Mouse (Mus musculus) lung, postnatal 4 days (tissue): Measurements from ENCODE around the gene Dnajc11.

ENCODE experiments used
- DNase-seq, 2 experiments: peaks; one replicate each; pipeline ENCODE4 v3.0.0; 2021

Gene Dnajc11

DNA sequence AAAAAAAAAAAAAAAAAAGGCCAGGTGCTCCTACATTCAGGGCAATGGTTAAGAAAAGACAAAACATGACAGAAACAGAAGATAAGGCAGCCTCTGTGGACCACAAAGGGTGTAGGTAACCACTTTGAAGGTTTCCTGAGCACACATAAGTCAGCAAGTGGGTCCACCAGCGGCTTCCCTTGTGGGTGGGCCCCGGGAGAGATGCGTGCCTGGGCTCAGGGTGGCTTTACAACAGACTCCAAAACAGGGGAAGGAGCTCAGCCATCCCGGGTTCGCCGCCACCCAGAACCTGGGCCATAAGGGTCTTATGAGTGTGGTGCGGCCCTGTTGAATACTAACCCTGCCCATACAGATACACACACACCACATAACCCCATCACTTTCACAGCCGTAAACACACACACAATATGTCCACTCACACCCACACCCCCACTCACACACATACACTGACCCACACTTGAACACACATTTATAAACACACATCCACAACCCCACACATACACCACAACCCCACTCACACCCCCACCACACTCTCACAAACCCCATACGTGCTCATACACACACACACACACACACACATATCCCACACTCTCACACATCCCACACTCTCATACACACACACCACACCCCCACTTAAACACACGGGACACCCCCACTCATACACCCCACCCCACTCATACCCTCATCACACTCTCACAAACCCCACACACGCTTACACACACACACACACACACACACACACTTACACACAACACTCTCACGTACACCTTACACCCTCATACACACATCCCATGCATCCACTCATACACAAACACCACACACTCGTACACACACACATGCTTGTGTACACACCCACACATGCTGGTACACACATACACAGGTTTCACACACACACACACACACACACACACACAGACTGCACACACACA, 651 bp upstream of the Dnajc11 start:
- DNase-seq, result no peak

DNA sequence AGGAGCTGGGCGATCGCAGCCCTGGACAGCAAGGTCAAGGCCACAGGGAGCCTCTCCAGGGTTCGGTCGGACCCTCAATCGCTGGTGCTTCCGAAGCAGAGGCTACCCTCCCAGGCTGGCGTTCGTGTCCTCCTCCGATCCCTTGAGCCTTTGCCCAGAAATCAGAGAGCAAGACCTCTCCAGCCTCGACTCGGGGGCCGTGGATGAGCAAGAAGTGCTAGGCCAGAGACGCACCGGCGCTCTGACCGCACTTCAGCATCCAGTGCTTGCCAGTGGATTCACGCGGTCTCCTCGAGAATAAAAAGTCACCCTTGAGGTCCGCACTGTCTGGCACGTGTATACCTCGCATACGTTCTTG, 703 bp downstream of the Dnajc11 start:
- no peak for DNase-seq

DNA sequence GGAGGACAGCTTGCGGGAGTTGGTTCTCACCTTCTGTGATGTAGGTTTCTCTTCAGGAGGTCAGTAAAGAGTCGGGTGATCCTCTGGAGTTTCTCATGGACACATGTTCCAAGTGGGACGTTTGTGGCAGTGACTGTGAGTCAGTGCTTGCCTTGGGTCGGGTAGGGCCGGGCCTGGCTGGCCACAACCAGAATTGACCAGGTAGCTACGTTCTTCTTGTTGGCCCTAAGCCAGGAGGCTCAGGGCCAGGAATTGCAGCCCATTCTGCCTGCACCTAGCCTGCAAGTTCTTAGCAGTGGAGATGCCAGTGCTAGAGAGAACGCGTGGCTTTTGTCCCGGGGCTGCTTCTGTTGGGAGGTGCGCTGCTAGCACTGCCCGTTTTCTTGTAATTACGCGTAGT, 4.0 kb downstream of the Dnajc11 start:
- DNase-seq, result no peak

DNA sequence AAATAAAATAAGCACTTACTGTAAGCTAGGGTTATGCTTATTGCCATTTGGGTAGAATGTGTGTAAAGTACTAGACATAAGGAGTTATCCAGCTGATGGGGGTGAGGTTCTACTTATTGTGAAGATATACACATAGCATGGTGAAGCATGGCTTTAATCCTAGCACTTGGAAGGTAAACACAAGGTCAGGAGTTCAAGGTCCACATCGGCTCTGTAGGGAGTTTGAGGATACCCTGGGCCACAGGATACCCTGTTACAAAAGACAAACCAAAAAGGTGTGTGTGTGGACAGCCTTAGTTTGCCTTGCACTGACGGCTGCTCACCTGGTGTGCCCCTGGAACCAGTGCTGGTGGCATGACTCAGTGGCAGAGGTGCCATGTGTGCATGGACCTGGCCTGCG, 4.6 kb downstream of the Dnajc11 start:
- no peak for DNase-seq

DNA sequence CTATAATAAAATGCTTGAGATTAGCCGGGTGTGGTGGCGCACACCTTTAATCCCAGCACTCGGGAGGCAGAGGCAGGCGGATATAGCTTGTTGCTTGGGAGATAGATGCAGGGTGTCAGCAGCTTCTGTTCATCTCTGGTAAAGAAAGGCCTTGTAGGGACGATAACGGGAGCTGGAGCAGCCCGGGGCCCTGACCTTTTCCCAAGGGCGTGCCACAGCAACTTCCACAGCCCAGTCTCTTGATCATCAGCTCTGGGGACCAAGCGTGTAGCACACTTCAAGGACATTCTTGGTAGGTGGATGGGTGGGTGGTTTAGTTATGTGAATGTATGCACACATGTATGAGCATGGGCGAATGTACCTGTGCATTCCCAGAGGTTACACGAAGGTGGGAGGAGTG, 12.7 kb downstream of the Dnajc11 start:
- no peak for DNase-seq

DNA sequence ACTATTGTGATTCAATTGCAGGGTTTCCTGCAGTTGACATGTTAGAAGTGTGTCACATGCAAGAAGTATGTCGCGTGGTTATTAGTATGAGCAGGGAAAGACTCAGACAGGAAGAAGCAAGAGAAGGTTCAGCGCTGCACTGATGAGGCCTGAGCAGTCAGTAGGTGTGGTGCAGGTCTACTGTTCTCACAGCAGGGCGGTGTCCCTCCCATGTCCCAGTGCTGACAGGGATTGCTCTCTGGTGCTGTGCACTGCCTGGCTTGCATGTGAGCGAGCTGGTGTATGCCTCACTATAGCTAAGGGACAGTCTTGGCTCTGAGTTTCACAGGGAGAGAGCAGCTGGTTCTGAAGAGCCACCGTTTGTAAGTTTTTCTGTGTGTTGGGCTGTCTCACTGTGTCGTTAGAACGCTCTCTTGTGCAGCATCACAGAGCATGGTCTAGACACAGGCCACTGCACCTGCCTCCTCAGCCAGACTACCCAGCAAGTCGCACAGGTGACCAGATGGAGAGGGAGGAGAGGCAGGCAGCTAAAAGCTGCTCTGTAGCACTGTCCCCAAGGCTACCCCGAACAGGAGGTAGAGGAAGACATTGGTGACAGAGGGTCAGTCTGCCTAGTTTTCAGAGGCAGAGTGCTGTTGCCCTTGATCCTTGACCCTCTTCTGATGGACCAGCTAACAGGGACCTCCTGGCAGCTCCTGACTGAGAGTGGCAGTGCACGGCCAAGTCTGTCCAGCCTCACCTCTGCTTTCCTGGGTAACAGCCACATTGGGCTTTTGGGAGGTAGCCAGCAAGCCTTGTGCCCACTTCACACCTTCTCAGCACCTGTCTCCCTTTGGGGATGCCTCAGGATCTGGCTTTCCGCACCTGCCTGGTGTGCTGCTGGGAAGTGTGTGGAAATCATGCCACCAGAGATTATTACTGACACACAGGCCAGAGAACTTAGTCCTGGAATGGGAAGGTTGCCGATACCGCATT, 15.3 kb downstream of the Dnajc11 start:
- DNase-seq, result no peak

DNA sequence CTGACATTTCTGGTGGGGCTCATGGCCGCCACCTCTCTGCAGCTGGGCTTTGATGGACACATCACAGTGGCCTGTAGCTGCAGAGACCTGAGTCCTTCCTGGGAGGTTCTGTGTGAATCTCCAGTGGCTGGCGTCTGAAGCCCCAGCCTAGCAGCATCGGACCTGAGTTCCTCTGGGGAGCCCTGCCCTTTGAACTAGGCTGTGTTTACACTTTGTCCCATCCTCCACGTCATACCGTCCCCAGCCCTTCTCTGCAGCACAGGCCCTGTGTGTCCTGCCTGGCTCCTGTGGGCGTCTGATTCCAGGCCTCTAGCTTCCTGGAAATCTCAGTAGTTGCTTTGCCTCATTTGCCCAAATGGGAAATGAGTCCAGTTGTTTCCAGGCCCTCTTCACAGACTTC, 19.7 kb downstream of the Dnajc11 start:
- DNase-seq, result no peak

DNA sequence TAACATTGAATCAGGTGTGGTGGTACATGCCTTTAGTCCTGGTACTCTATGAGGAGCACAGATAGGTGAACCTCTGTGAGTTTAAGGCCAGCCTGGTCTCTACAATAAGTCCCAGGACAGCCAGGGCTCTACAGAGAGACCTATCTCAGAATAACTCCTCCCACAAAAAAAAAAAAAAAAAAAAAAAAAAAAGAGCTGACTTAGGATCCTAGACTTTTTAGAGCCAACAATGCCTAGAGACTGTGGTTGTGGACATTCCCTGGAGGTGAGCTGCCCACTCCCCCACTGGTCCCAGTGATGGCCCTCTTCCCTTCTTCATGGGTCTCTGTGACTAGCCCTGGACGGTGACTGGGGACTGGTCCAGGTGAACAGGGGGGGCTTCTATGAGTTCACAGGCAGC, 22.3 kb downstream of the Dnajc11 start:
- DNase-seq, result no peak

DNA sequence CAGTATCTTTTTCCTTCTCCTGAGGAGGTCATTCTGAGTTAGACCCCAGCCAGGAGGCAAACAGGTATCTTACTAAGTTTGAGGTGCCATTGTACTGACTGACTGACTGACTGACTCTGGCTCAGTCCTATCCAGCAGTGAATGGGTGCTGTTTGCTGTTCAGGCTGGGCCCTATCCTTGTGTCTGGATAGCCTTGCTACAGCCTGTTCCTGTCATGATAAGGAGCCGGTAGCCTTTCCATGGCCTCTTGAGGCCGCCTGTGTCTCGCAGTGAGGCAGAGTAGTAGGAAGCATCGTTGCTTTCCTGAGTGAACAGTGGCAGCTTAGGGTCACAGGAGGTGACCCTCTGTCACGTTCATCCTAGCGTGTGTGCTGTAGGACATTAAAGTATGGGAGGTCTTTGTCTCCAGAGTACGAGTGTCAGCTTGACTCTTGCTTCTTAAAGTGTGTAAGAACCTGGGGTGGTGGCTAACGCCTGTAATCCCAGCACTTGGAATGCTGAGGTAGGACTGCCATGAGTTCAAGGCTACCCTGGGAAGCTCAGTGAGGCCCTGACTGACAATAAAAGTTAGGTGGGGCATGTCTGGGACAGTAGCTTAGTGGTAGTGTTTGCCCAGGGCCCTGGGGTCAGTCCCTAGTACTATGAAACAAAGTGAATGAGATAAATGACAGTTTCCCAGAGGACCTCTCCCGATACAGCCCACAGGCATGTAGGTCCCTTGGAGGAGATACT, 24.3 kb downstream of the Dnajc11 start:
- no peak for DNase-seq

DNA sequence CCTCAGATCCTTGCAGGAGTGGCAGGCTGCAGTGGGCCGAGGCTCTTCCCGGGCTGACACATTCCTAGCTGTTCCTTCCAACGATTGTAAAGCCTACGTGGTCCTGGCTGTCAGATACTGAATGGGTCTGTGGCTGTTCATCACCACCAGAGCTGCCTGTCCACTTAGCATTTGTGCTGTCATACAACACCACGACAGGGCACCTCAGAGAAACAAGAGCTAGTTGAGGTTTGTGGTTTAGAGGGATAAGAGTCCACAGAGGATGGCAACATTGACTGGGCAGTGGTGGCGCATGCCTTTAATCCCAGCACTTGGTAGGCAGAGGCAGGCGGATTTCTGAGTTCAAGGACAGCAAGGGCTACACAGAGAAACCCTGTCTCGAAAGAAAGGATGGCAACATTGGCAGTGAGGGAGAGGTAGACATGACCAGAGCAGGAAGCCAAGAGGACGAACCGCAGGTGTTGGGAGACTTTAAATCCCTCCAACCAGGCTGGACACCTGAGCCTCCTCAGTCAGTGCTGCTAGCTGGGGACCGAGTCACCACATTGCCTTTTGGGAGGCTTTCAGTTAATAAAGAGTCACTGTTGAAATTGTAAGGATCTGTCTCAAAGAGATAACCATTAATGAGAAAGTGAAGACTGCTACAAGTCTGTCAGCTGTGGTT, 26.5 kb downstream of the Dnajc11 start:
- no peak for DNase-seq

DNA sequence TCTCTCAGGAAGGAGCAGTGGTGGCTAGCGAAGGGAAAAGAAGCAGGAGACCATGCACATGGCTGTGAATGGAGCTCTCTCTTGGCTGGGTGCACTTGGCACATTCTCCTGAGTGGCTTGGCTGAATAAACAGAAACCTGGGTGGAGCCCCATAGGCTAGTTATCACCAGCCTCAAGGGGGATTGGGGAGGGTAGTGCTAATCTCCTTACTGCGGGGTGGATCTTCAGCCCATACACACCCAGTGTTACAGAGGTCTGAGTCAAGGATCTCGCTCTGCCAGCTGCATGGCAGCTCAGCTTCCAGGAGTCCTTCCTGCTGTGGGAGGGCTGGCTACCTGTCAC, 27.0 kb downstream of the Dnajc11 start:
- peak in 1 of 2 experiments; percentile 20 for DNase-seq

DNA sequence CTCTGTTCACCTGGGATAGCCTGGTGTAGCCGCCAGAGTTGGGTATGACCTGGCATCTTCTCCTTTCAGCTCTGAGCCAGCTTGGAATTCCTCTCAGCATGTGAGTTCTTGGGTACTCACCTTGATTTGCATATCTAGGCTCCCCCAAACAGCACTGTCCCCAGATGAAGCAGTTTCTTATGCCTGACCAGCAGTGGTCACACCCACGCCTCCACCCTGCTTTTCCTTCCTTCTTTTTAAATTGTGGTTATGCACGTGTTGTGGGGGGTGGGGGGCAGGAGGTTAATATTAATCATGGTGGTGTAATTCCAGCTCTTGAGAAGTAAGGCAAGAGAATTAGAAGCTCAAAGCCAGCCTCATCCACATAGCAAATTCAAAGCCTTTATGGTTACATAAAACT, 29.3 kb downstream of the Dnajc11 start:
- DNase-seq, result peak in 1 of 2 experiments; percentile 24

DNA sequence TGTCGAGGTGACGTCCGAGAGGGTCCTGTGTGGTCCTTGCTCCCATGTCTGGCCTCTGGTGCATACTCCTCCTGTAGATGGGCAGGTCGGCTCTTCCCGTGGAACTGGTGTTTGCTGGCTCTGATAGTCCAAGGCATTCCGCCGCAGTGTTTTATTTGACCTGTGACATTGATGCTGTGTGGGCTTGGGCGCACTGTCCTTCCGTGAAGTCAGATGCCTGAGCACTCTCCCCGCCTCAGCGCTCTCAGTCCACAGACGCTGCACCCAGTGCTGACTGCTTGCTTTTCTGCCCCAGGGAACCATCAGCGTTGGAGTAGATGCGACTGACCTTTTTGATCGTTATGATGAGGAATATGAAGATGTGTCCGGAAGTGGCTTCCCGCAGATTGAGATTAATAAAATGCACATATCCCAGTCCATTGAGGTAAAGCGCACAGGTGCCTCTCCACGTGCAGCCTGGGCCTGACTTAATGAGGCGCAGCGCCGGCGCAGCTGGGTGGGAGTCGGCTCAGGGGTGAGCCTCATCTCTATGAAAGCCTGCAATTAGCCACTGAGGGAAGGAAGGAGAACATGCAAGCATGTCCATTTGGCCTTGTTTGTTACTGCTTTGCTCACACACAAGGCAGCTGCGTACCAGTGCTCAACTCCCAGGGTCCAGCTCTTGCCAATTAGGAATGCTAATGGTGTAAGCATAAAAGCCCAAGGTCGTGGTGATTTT, 34.9 kb downstream of the Dnajc11 start:
- DNase-seq, result no peak

DNA sequence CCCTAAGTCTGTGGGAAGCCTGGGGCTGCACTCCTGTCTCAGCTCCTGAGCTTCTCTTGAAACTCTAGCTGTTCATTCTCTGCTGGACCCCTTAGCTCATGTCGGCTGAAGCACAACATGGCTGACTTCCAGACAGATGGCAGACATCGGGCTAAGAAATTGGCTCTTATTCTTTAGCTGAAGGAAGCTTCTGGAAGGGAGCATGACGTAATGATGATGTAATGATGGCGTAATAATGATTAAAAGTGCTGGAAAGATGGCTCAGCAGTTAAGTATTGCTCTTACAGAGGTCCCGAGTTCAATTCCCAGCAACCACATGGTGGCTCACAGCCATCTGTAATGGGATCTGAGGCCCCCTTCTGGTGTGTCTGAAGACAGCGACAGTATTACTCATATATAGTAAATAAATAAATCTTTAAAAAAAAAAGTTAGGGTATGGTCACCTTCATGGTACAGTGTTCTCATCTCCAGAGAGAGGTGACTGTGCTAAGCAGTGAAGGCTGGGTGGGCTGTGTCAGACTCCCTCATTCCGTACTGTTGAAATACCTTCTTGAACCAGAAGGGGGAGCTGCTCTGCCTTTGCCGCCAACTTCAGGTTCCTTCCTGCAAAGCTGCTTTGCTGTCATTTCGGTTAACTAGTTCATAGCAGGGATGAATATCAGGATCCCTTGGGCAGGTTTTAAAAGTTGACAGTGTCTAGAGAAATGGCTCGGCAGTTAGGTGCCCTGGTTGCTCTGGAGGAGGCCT, 38.9 kb downstream of the Dnajc11 start:
- peak in 1 of 2 experiments; percentile 50 for DNase-seq

DNA sequence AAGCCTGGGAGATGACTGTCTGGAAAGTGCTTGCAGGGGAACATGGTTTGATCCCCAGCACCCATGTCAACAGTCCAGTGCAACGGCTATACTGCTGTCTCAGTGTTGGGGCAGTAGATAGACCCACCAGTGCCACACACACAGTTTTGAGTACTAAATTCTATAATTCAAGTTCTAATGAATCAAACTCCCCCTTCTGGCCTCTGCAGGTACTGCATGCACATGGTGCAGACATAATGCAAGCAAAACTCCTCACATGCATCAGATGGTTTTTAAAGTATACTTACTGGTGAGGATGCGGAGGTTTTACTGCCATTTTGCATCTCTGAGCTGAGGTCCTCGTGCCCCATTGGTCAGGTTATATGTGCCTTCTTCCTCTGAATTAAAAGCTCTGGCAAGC, 42.0 kb downstream of the Dnajc11 start:
- peak in 1 of 2 experiments; percentile 51 for DNase-seq

DNA sequence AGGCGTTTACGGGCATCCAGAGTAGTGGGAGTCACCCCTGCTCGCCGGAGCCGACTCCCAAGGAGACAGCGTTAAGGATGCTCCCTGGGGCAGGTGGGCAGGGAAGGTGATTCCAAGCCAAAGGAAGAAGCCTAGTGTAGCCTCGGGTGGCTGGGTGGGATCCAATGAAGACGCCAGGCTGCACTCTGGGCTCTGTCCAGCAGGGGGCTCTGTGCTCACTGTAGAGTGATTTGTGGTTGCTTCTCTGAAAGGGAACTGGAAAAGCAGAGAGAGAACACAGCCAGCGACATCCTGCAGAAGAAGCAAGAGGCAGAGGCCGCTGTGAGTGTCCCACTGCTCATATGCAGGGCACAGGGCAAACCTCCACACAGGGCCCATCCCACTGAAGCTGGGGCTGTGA, 44.3 kb downstream of the Dnajc11 start:
- DNase-seq, result peak; percentile 74 to 89

DNA sequence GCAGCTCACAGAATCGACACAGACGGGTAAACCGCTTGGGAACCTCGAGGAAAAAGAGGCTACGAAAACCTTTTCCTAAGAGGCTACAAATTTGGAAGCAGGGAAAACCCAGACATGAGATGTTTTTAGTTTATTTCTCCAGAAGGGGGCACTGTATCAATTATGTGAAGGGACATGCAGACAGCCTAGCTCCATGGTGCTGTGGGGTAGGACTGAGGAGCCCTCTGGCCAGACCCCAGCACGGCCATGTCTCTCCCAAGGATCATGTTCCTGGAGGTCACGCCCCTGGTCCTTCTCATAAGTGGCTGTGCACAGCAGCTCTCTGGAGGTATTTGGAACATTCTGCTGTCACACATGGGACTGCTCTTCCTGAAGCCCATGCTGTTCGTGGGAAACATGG, 47.2 kb downstream of the Dnajc11 start:
- no peak for DNase-seq

DNA sequence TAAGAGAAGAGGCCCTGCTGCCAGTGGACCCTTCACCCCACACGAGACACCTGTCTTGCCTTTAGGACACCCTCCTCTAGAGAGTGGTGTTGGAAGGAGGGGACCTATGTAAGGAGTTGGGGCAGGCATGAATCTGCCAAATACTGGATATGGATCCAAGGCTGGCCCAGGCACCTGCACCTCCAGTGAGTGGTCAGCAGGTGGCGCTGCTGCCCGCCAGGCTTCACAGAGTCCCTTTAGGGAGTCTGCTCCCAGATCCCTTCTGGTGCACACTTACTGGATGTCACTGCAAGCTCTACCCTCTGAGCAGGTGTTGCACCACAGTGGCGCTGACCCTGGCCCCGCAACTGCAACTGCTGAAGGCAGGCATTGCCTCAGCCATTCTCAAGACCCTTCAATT, 47.9 kb downstream of the Dnajc11 start:
- DNase-seq, result peak; percentile 83 to 86

DNA sequence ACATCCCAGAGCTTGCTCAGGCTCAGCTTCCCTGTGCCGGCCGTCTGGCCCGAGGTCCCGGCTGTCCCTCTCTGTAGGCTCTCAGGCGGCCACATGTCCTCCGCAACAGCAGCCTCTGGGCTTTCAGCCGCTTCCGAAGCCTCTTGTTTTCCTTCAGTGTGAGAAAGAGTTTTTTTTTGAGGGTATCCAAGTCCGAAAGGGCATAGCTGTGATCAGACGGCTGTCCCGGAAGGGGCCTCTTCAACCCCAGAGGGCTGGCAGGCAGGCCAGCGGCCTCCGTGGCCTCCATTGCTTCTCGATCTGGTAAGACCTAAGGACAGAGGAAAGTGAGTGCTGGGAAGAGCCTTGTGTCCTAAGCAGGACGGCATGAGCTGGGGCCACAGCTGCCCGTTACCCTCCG, 49.6 kb downstream of the Dnajc11 start:
- no peak for DNase-seq

DNA sequence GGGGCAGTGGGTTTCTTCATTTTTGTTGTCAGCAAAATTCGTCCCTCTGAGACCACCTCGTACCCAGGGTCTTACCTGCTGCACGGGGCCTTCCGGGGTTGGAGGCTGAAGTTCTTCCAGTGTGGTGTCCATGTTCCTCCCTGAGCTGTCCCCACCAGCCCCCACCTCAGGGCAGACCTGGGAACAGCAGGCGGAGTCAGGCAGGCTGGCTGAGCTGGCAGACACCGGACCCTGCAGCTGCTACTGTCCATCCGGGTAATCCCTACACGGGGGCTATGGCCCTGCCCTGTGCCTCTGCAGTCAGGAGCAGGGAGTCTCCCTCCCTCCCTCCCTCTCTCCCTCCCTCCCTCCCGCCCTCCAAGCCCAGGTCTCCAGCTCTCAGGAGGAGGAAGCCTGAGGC, 50.1 kb downstream of the Dnajc11 start:
- peak in 1 of 2 experiments; percentile 55 for DNase-seq

DNA sequence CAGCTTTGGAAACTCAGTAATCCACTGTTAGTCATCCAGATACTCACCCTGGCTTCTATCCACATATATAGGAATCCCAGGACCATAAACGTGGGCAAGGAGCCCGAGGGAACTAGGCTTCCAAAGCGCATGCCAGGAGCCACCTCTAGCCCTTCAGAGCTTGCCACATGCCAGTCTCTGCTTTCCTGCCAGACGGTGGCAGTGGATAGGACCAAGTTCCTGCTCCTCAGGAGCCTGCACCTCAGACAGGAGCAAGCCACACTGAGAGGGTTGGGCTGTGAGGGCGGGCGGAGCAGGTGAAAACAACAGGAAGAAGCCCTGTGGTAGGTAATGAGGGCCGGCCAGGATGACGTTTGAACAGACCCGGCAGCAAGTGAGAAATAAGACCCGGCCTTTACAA, 52.4 kb downstream of the Dnajc11 start:
- peak; percentile 28 to 56 for DNase-seq
